Mouse (Mus musculus): ENCODE measurements around the gene Babam2.

- TF ChIP-seq CTCF (IDR thresholded peaks at IDR 0.05; ENCODE audit: low read depth) (no peak), EP300 (IDR thresholded peaks at IDR 0.05; ENCODE audit: low read depth) (no peak)
These were observed 338.3 kb downstream of the Babam2 start for GRCm38 (mm10) chr5:32035721-32036320.
